Mouse (Mus musculus) spleen, adult 2 months (tissue): ENCODE results near the gene Lalba.

ENCODE experiments used
- CTCF ChIP-seq: fragments of 200-500 bp; IDR thresholded peaks from 2 replicates; pipeline ENCODE4 v1.5.1; 2011; ENCODE audit warnings: mild to moderate bottlenecking, inconsistent platforms; ENCODE audit not compliant: insufficient read depth, insufficient read length, insufficient replicate concordance; ENCODE audit errors: extremely low read depth
- POLR2A ChIP-seq: fragments of 200-500 bp; IDR thresholded peaks from 2 replicates; pipeline ENCODE4 v1.6.1; 2011; ENCODE audit warnings: low read depth, low read length, inconsistent platforms

DNA sequence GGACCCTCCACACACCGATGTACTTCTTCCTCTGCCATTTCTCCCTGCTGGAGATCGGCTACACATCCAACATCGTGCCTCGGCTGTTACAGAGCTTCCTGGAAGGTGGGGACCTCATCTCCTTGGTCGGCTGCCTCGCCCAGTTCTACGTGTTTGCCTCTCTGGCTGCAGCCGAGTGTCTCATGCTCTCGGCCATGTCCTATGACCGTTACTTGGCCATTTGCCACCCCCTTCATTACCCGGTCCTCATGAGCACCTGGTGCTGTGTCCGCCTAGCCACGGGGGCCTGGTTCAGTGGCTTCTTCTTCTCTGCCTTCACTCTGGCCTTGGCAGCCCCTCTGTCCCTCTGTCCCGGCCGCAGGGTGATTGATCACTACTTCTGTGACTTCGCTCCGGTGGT lies 15.1 kb upstream of the Lalba start:
- TF ChIP-seq POLR2A (no peak), CTCF (no peak)
